Mouse (Mus musculus) limb, embryonic 15.5 days (tissue): Measurements from ENCODE around the gene Sapcd1. TPM values are rescaled to one million over a fixed set of nuclear protein-coding genes. Genes with fewer than 3 reads are reported as not detected.

ENCODE experiments used
- ATAC-seq: fragments of 200-750 bp; cut with Nextera tagmentation; 2 replicates; pipeline ENCODE4 v1.8.0; 2017; ENCODE audit warnings: low read depth, moderate TSS enrichment; ENCODE audit not compliant: insufficient number of reproducible peaks, low FRiP score, low TSS enrichment
- H3K27ac ChIP-seq: fragments of 300-500 bp; sonication (generic); 2 replicates; pipeline ENCODE4 v1.5.1; 2015; ENCODE audit warnings: moderate library complexity, mild to moderate bottlenecking, inconsistent platforms
- H3K27me3 ChIP-seq: fragments of 300-500 bp; sonication (generic); 2 replicates; pipeline ENCODE4 v1.6.1; 2015; ENCODE audit warnings: inconsistent platforms
- H3K36me3 ChIP-seq: fragments of 300-500 bp; sonication (generic); 2 replicates; pipeline ENCODE4 v1.6.1; 2015; ENCODE audit warnings: inconsistent platforms
- H3K4me1 ChIP-seq: fragments of 300-500 bp; sonication (generic); 2 replicates; pipeline ENCODE4 v1.6.1; 2015; ENCODE audit warnings: inconsistent platforms
- H3K4me2 ChIP-seq: fragments of 300-500 bp; sonication (generic); 2 replicates; pipeline ENCODE4 v1.6.1; 2015; ENCODE audit warnings: mild to moderate bottlenecking, inconsistent platforms
- H3K4me3 ChIP-seq: fragments of 300-500 bp; sonication (generic); 2 replicates; pipeline ENCODE4 v1.5.1; 2015; ENCODE audit warnings: mild to moderate bottlenecking, inconsistent platforms
- H3K9ac ChIP-seq: fragments of 300-500 bp; sonication (generic); 2 replicates; pipeline ENCODE4 v1.6.1; 2015; ENCODE audit warnings: inconsistent platforms
- H3K9me3 ChIP-seq: fragments of 300-500 bp; sonication (generic); 2 replicates; pipeline ENCODE4 v1.6.1; 2016; ENCODE audit warnings: inconsistent platforms
- WGBS: fragments of 180-500 bp; shearing (Covaris S2); methylation state at CpG from one replicate; pipeline ENCODE4 v1.1.7; 2015; 5-methylcytosine and 5-hydroxymethylcytosine counted together
- polyA plus RNA-seq: library from polyadenylated mRNA; unstranded; fragments of >200 nt; fragmentation: Nextera tagmentation; extraction: Ambion mirVana; gene quantifications from 2 replicates; pipeline ENCODE4 v1.2.1, GENCODE M21; 2015

The Sapcd1 gene
- polyA plus RNA-seq = 8.9 and 9.4 TPM in 2 replicates

DNA sequence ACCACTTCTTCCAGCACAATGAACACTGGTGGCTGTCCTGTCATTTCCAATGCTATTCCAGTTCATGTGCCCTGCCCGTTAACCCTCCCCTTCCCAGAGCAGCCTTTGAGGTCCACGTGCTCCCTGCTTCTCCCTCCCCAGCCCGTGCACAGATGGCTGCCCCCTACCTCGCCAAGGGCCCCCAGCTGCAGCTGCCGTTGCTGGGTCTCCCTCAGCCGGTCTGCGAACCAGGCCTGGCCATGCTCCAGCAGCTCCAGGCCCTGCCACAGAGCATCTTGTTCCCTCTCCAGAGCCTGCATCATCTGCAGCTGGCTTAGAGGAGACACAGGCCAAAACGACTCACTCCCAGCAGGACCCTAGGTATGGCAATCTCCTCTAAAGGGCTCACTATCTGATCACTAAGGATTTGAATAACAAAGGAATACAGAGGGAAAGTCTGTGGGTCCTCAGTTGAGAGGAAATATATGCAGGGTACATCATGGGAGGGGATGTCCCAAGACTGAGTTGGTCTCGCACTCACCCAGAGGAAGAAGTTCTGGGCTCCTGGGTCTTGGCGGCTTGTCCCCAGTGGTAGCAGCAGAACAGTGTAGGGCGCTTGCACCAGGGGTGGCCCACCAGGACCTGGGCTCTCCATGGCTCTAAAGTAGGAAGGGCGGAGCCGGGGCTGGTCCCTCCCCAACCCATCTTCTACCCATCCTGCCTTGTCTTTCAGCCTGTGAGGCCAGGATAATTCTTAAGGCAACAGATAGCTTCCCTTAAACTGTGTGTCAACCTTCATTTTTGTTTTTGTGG lies at the start of gene Sapcd1:
Gene Sapcd1, minus strand, starts transcription at position 740 of the 792 bp plus-strand sequence.
- WGBS = 31% methylated on average over 13 of the region's 13 CpGs
- Histone ChIP-seq H3K4me1 (peaks cover 33% of the 10 kb centered on the region), H3K27ac (peak within 1 kb of the TSS; percentile 69), H3K4me3 (peak within 1 kb of the TSS; percentile 14), H3K9me3 (no peaks in the 10 kb centered on the region), H3K27me3 (no peaks in the 10 kb centered on the region), H3K36me3 (no peaks in the 10 kb centered on the region), H3K9ac (no peak within 1 kb of the TSS; the same call in 1 of the 2 replicates), H3K4me2 (peak within 1 kb of the TSS; percentile 31; the same call in 1 of the 2 replicates)
- peak; percentile 67; the same call in 1 of the 2 replicates for ATAC-seq

GRCm38 (mm10) chr17:35077285-35077684 lies 49.5 kb upstream of the Sapcd1 start:
- peaks cover 23% of the 10 kb centered on the region for H3K4me1 ChIP-seq
- no peak overlapping the region for H3K9ac ChIP-seq
- H3K27ac ChIP-seq = peak overlapping the region; percentile 27; the same call in 1 of the 2 replicates
- ATAC-seq = no peak
- H3K27me3 ChIP-seq = 0 out of 2 replicates have a peak, but pooled peaks cover 5% of the 10 kb centered on the region
- peak overlapping the region; percentile 30 for H3K4me2 ChIP-seq
- H3K36me3 ChIP-seq = no peaks in the 10 kb centered on the region
- H3K4me3 ChIP-seq = peak overlapping the region; percentile 15
- H3K9me3 ChIP-seq = no peaks in the 10 kb centered on the region
- WGBS = 20% methylated on average over 2 of the region's 2 CpGs

DNA sequence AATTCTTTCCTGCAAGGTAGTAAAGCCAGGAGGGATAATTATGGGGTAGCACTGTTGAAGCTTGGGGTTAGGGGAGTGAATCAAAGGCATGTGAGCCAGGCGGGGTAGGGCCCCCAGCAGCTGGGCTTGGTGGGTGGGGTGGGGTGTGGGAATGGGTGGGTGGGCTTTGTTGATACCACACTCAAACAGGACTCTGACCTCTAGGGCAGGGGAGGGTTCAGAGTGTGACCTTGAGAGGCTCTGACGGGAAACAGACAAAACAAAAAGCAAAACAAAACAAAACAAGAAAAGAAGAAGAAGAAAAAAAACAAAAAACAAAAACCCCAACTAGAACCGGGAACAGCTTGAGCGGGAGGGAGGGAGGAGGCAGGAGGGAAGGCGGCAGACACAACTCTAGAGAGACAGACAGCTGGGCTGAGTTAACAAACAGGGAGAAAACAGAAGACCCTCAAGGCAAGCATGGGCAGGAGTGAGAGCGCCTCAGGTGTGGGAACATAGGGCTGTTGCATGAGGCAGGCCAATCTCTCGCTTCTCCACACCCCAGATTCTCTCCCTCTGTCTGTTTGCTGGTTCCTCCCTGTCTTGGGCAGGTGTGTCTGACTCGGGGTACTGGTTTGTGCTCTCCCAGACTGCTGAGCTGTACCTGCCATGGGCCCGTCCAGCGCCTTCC lies 48.8 kb upstream of the Sapcd1 start, which contains the start of gene Ly6g6e:
Gene Ly6g6e, plus strand, starts transcription at position 396 of the 670 bp plus-strand sequence.
- H3K4me1 ChIP-seq = peaks cover 23% of the 10 kb centered on the region
- H3K9me3 ChIP-seq = no peaks in the 10 kb centered on the region
- ATAC-seq = no peak
- peak within 1 kb of the TSS; percentile 30 for H3K4me2 ChIP-seq
- H3K4me3 ChIP-seq = peak within 1 kb of the TSS; percentile 15
- H3K27ac ChIP-seq = peak within 1 kb of the TSS; percentile 27; the same call in 1 of the 2 replicates
- 16% methylated on average over 10 of the region's 10 CpGs for WGBS
- no peak within 1 kb of the TSS for H3K9ac ChIP-seq
- no peaks in the 10 kb centered on the region for H3K36me3 ChIP-seq
- H3K27me3 ChIP-seq = 0 out of 2 replicates have a peak, but pooled peaks cover 5% of the 10 kb centered on the region

GRCm38 (mm10) chr17:35074097-35074496 lies 46.3 kb upstream of the Sapcd1 start:
- WGBS = 27% methylated on average over 17 of the region's 17 CpGs
- Histone ChIP-seq H3K4me1 (peaks cover 23% of the 10 kb centered on the region), H3K4me2 (no peak overlapping the region), H3K9me3 (no peaks in the 10 kb centered on the region), H3K36me3 (no peaks in the 10 kb centered on the region), H3K4me3 (no peak overlapping the region), H3K9ac (no peak overlapping the region), H3K27ac (no peak overlapping the region), H3K27me3 (peaks cover 9% of the 10 kb centered on the region; the same call in 1 of the 2 replicates)
- no peak for ATAC-seq

GRCm38 (mm10) chr17:35071454-35071853 lies 43.6 kb upstream of the Sapcd1 start:
- Histone ChIP-seq H3K27ac (no peak overlapping the region), H3K9ac (no peak overlapping the region), H3K4me2 (no peak overlapping the region), H3K4me1 (peaks cover 12% of the 10 kb centered on the region), H3K4me3 (no peak overlapping the region), H3K36me3 (no peaks in the 10 kb centered on the region), H3K27me3 (peaks cover 25% of the 10 kb centered on the region), H3K9me3 (no peaks in the 10 kb centered on the region)
- ATAC-seq = no peak
- WGBS = 74% methylated on average over 9 of the region's 9 CpGs

GRCm38 (mm10) chr17:35070556-35071229 lies 42.9 kb upstream of the Sapcd1 start:
- no peak overlapping the region for H3K4me2 ChIP-seq
- H3K4me1 ChIP-seq = peaks cover 10% of the 10 kb centered on the region
- H3K9me3 ChIP-seq = no peaks in the 10 kb centered on the region
- peaks cover 33% of the 10 kb centered on the region for H3K27me3 ChIP-seq
- no peak overlapping the region for H3K4me3 ChIP-seq
- 0 out of 2 replicates have a peak, but pooled peaks have one; percentile 14 for ATAC-seq
- WGBS = 49% methylated on average over 6 of the region's 6 CpGs
- peak overlapping the region; percentile 39 for H3K27ac ChIP-seq
- H3K36me3 ChIP-seq = no peaks in the 10 kb centered on the region
- no peak overlapping the region for H3K9ac ChIP-seq

- Histone ChIP-seq H3K9me3 (no peaks in the 10 kb centered on the region), H3K27me3 (peaks cover 52% of the 10 kb centered on the region), H3K4me2 (no peak overlapping the region), H3K4me1 (peaks cover 15% of the 10 kb centered on the region), H3K9ac (no peak overlapping the region), H3K27ac (peak overlapping the region; percentile 38; the same call in 1 of the 2 replicates), H3K36me3 (no peaks in the 10 kb centered on the region), H3K4me3 (peak overlapping the region; percentile 3; the same call in 1 of the 2 replicates)
- no peak for ATAC-seq
- 76% methylated on average over 17 of the region's 17 CpGs for WGBS
These were observed 40.5 kb upstream of the Sapcd1 start for GRCm38 (mm10) chr17:35068213-35068914.

- peak within 1 kb of the TSS; percentile 42 for H3K4me2 ChIP-seq
- H3K9ac ChIP-seq = no peak within 1 kb of the TSS
- 46% methylated on average over 10 of the region's 10 CpGs for WGBS
- 0 out of 2 replicates have a peak within 1 kb of the TSS, but pooled peaks have one; percentile 24 for H3K27ac ChIP-seq
- peaks cover 17% of the 10 kb centered on the region for H3K36me3 ChIP-seq
- H3K9me3 ChIP-seq = no peaks in the 10 kb centered on the region
- ATAC-seq = no peak
- peaks cover 20% of the 10 kb centered on the region for H3K4me1 ChIP-seq
- peak within 1 kb of the TSS; percentile 31 for H3K4me3 ChIP-seq
- H3K27me3 ChIP-seq = peaks cover 52% of the 10 kb centered on the region
These were observed 38.3 kb upstream of the Sapcd1 start, which contains the start of gene Mpig6b for GRCm38 (mm10) chr17:35066084-35066483. Mpig6b (minus strand) TSS chr17:35066184.

- peaks cover 52% of the 10 kb centered on the region for H3K27me3 ChIP-seq
- H3K4me3 ChIP-seq = peak within 1 kb of the TSS; percentile 31
- no peaks in the 10 kb centered on the region for H3K9me3 ChIP-seq
- H3K9ac ChIP-seq = no peak within 1 kb of the TSS
- H3K4me1 ChIP-seq = peaks cover 29% of the 10 kb centered on the region
- ATAC-seq = peak; percentile 42; the same call in 1 of the 2 replicates
- WGBS = 3% methylated on average over 48 of the region's 48 CpGs
- peaks cover 22% of the 10 kb centered on the region for H3K36me3 ChIP-seq
- H3K27ac ChIP-seq = peak within 1 kb of the TSS; percentile 61
- H3K4me2 ChIP-seq = peak within 1 kb of the TSS; percentile 42
These were observed 37.4 kb upstream of the Sapcd1 start, which contains the start of gene Ly6g6c for GRCm38 (mm10) chr17:35064951-35065947. Ly6g6c (plus strand) TSS chr17:35065388.

DNA sequence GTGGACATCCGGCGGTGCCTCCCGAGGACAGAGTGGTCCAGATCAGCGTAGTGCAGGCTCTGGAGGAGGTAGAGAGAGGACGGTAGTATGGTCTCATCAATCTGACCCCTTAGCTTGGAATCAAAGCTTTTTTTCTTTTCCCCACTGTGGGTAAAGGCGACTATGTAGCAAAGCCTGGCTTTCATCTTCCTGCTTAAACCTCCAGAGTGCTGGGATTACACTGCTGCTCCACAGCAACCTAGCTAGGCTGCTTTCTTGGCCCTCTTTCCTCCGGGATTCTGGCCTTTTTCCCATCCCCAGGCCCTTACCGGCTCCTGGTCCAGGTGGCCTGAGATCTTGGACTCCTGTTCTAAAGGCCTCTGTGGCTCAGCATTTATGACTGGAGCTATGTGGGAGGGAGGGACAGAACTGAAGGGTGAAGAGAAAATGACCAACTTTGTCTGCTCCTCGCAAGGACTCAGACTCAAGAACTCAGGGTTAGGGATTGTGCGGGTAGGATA lies 36.6 kb upstream of the Sapcd1 start:
- Histone ChIP-seq H3K4me2 (peak overlapping the region; percentile 42), H3K9me3 (no peaks in the 10 kb centered on the region), H3K27ac (peak overlapping the region; percentile 61), H3K36me3 (peaks cover 22% of the 10 kb centered on the region), H3K4me3 (peak overlapping the region; percentile 31; the same call in 1 of the 2 replicates), H3K4me1 (peaks cover 35% of the 10 kb centered on the region), H3K27me3 (peaks cover 51% of the 10 kb centered on the region), H3K9ac (no peak overlapping the region)
- ATAC-seq = no peak
- 28% methylated on average over 10 of the region's 10 CpGs for WGBS
